Mouse (Mus musculus) lung, embryonic 15.5 days (tissue): ENCODE measurements around the gene Slc2a3. TPM values are rescaled to one million over a fixed set of nuclear protein-coding genes. Genes with fewer than 3 reads are reported as not detected.

Experiments
- ATAC-seq: fragments of 200-750 bp; cut with Nextera tagmentation; 2 replicates; pipeline ENCODE4 v1.8.0; 2017; ENCODE audit warnings: moderate number of reproducible peaks, borderline replicate concordance; ENCODE audit not compliant: low FRiP score, low TSS enrichment; ENCODE audit errors: extremely low read depth
- H3K27ac ChIP-seq: fragments of 300-500 bp; sonication (generic); 2 replicates; pipeline ENCODE4 v1.5.1; 2015; ENCODE audit warnings: moderate library complexity, mild to moderate bottlenecking, inconsistent platforms
- H3K27me3 ChIP-seq: fragments of 300-500 bp; sonication (generic); 2 replicates; pipeline ENCODE4 v1.6.1; 2015; ENCODE audit warnings: inconsistent platforms
- H3K36me3 ChIP-seq: fragments of 300-500 bp; sonication (generic); 2 replicates; pipeline ENCODE4 v1.6.1; 2015; ENCODE audit warnings: inconsistent platforms
- H3K4me1 ChIP-seq: fragments of 300-500 bp; sonication (generic); 2 replicates; pipeline ENCODE4 v1.6.1; 2015; ENCODE audit warnings: inconsistent platforms
- H3K4me2 ChIP-seq: fragments of 300-500 bp; sonication (generic); 2 replicates; pipeline ENCODE4 v1.6.1; 2015; ENCODE audit warnings: inconsistent platforms, mild to moderate bottlenecking, moderate library complexity
- H3K4me3 ChIP-seq: fragments of 300-500 bp; sonication (generic); 2 replicates; pipeline ENCODE4 v1.5.1; 2015; ENCODE audit warnings: mild to moderate bottlenecking, inconsistent platforms
- H3K9ac ChIP-seq: fragments of 300-500 bp; sonication (generic); 2 replicates; pipeline ENCODE4 v1.6.1; 2015; ENCODE audit warnings: inconsistent platforms
- H3K9me3 ChIP-seq: fragments of 300-500 bp; sonication (generic); 2 replicates; pipeline ENCODE4 v1.6.1; 2016; ENCODE audit warnings: inconsistent platforms
- WGBS: fragments of 180-500 bp; shearing (Covaris S2); methylation state at CpG from one replicate; pipeline ENCODE4 v1.1.7; 2015; 5-methylcytosine and 5-hydroxymethylcytosine counted together
- polyA plus RNA-seq: library from polyadenylated mRNA; unstranded; fragments of >200 nt; fragmentation: Nextera tagmentation; extraction: Ambion mirVana; gene quantifications from 2 replicates; pipeline ENCODE4 v1.2.1, GENCODE M21; 2015

Slc2a3 gene
- 7.4 and 8.1 TPM in 2 replicates for polyA plus RNA-seq

- peaks cover 4% of the 10 kb centered on the region; the same call in 1 of the 2 replicates for H3K27me3 ChIP-seq
- WGBS = under 1% methylated on average over 46 of the region's 46 CpGs
- no peaks in the 10 kb centered on the region for H3K36me3 ChIP-seq
- peak within 1 kb of the TSS; percentile 49; the same call in 1 of the 2 replicates for H3K27ac ChIP-seq
- peak; percentile 80; the same call in 1 of the 2 replicates for ATAC-seq
- peaks cover 19% of the 10 kb centered on the region for H3K4me1 ChIP-seq
- peak within 1 kb of the TSS; percentile 59 for H3K9ac ChIP-seq
- H3K9me3 ChIP-seq = no peaks in the 10 kb centered on the region
- peak within 1 kb of the TSS; percentile 54 for H3K4me3 ChIP-seq
- peak within 1 kb of the TSS; percentile 98 for H3K4me2 ChIP-seq
Measured at GRCm38 (mm10) chr6:122801301-122801800, at the start of gene Slc2a3. Gene Slc2a3, minus strand, starts transcription at chr6:122801640.

- H3K4me3 ChIP-seq = no peak overlapping the region
- no peak overlapping the region for H3K27ac ChIP-seq
- no peaks in the 10 kb centered on the region for H3K27me3 ChIP-seq
- no peaks in the 10 kb centered on the region for H3K4me1 ChIP-seq
- 56% methylated on average over 6 of the region's 6 CpGs for WGBS
- ATAC-seq = no peak
- no peak overlapping the region for H3K9ac ChIP-seq
- no peaks in the 10 kb centered on the region for H3K9me3 ChIP-seq
- peaks cover 40% of the 10 kb centered on the region for H3K36me3 ChIP-seq
- H3K4me2 ChIP-seq = no peak overlapping the region
Measured at GRCm38 (mm10) chr6:122843759-122844158, 42.3 kb upstream of the Slc2a3 start.

DNA sequence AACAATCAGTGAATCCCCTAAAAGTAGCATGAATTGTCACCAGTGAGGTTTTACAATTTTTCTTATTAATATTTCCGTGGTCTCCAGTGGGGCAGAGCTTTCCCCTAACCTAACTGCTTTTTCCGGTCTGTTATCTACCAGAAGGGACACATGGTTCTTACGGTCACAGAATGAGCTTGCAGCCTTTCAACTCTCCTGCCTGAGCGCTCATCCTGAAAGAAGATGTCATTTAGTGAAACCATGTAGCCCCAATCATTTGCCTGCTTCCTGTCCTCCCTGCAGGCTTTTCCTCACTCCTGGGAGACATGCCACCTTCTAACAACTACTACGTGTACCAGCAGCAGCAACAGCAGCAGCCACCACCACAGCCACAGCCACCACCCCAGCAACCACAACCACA, 36.1 kb upstream of the Slc2a3 start:
- Histone ChIP-seq H3K27me3 (no peaks in the 10 kb centered on the region), H3K4me1 (no peaks in the 10 kb centered on the region), H3K9ac (no peak overlapping the region), H3K36me3 (peaks cover 67% of the 10 kb centered on the region), H3K27ac (no peak overlapping the region), H3K9me3 (no peaks in the 10 kb centered on the region), H3K4me3 (no peak overlapping the region), H3K4me2 (no peak overlapping the region)
- WGBS = 97% methylated on average over 5 of the region's 5 CpGs
- no peak for ATAC-seq

- Histone ChIP-seq H3K9ac (no peak overlapping the region), H3K9me3 (no peaks in the 10 kb centered on the region), H3K27me3 (no peaks in the 10 kb centered on the region), H3K4me2 (no peak overlapping the region), H3K4me1 (no peaks in the 10 kb centered on the region), H3K27ac (no peak overlapping the region), H3K4me3 (no peak overlapping the region), H3K36me3 (peaks cover 71% of the 10 kb centered on the region)
- WGBS = 97% methylated on average over 3 of the region's 3 CpGs
- ATAC-seq = no peak
Measured at GRCm38 (mm10) chr6:122836974-122837373, 35.5 kb upstream of the Slc2a3 start.

- H3K27me3 ChIP-seq = no peaks in the 10 kb centered on the region
- H3K4me1 ChIP-seq = no peaks in the 10 kb centered on the region
- no peak overlapping the region for H3K4me3 ChIP-seq
- no peaks in the 10 kb centered on the region for H3K9me3 ChIP-seq
- no peak; the same call in 1 of the 2 replicates for ATAC-seq
- 70% methylated on average over 4 of the region's 4 CpGs for WGBS
- H3K4me2 ChIP-seq = no peak overlapping the region
- H3K36me3 ChIP-seq = peaks cover 52% of the 10 kb centered on the region
- no peak overlapping the region for H3K27ac ChIP-seq
- H3K9ac ChIP-seq = no peak overlapping the region
Measured at GRCm38 (mm10) chr6:122834365-122834764, 32.9 kb upstream of the Slc2a3 start.

DNA sequence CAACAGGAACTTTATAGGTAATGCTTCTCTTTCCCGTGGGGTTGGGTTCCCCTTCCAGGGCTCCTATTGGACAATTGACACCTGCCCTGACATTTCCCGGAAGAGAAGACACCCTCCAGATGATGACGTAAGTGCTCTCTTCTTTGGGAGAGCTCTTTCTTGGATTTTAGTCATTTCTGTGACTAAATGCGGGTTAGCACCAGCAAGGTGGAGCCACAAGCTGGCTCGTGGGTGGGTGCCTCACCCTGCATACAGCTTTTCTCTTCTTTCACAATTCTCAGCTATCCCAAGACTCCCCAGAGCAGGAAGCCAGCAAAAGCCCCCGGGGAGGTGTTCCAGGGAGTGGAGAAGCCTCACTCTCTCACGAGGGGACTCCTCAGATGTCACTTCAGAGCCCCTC, 31.4 kb upstream of the Slc2a3 start:
- no peaks in the 10 kb centered on the region for H3K9me3 ChIP-seq
- peaks cover 49% of the 10 kb centered on the region for H3K36me3 ChIP-seq
- 76% methylated on average over 7 of the region's 7 CpGs for WGBS

DNA sequence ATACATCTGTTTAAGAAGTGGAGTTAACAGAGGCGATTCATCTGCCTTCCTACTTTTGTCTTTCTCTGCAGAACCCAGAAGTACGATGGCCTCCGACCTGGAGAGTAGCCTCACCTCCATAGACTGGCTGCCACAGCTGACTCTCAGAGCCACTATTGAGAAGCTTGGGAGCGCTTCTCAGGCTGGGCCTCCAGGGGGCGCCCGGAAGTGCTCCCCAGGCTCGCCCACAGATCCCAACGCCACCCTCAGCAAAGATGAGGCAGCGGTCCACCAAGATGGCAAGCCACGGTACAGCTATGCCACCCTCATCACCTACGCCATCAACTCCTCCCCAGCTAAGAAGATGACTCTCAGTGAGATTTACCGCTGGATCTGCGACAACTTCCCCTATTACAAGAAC, 26.6 kb upstream of the Slc2a3 start:
- peaks cover 32% of the 10 kb centered on the region for H3K4me1 ChIP-seq
- H3K27ac ChIP-seq = no peak overlapping the region
- no peaks in the 10 kb centered on the region for H3K9me3 ChIP-seq
- peaks cover 18% of the 10 kb centered on the region for H3K36me3 ChIP-seq
- no peak overlapping the region for H3K9ac ChIP-seq
- no peaks in the 10 kb centered on the region for H3K27me3 ChIP-seq
- 48% methylated on average over 13 of the region's 13 CpGs for WGBS
- H3K4me2 ChIP-seq = no peak overlapping the region
- no peak for ATAC-seq
- H3K4me3 ChIP-seq = no peak overlapping the region

More for the DNA sequence above, 31.4 kb upstream of the Slc2a3 start:
- Histone ChIP-seq H3K4me2 (no peak overlapping the region), H3K9ac (no peak overlapping the region), H3K27me3 (no peaks in the 10 kb centered on the region), H3K4me3 (no peak overlapping the region), H3K4me1 (no peaks in the 10 kb centered on the region), H3K27ac (no peak overlapping the region)
- ATAC-seq = no peak

DNA sequence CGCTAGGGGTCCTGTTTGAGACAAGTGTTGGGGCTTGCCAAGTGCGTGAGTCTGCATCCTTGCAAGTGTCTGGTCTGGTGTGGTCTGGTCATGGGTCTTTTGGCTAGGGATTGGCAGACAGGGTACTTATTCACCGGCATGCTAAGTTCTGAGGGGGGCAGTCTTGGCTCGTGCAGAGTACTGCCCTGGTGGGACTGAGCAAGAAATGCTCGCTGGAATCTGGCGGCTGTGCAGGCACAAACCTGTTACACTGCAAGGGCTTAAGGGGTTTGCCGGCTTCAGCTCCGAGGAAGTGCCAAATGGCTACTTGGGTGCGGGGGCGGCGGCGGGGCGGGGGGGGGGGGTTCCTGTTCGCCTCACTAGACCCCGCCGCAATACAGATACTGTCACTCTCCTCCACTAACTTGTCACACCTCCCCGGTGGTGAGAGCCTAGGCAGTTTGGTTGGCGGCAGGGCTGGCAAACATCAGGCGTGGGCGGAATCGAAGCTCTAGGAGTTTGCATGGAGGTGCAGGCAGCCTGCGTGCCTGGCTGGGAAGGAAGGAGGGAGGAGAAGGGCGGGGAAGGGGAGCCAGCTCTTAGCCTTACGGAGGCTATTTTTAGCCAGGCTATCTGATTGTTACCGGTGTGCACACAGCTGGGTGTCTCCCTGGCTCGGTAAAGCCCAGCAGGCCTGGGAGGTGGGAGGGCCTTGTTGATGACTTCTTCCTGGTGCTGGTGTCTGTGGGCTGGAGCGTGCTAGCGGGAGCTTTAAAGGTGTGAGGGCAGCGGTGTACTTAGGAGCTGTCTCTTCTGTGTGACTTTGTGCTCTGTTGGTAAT, 24.7 kb upstream of the Slc2a3 start:
- Histone ChIP-seq H3K36me3 (peaks cover 15% of the 10 kb centered on the region), H3K9ac (peak overlapping the region; percentile 17; the same call in 1 of the 2 replicates), H3K4me2 (peak overlapping the region; percentile 58), H3K4me1 (peaks cover 44% of the 10 kb centered on the region), H3K9me3 (no peaks in the 10 kb centered on the region), H3K27me3 (no peaks in the 10 kb centered on the region), H3K27ac (peak overlapping the region; percentile 83), H3K4me3 (peak overlapping the region; percentile 38)
- 2% methylated on average over 28 of the region's 29 CpGs for WGBS
- ATAC-seq = peak; percentile 89

GRCm38 (mm10) chr6:122825166-122825565, 23.7 kb upstream of the Slc2a3 start:
- H3K4me1 ChIP-seq = peaks cover 52% of the 10 kb centered on the region
- no peaks in the 10 kb centered on the region for H3K9me3 ChIP-seq
- H3K27me3 ChIP-seq = no peaks in the 10 kb centered on the region
- ATAC-seq = no peak
- H3K4me2 ChIP-seq = 0 out of 2 replicates have a peak overlapping the region, but pooled peaks have one; percentile 9
- H3K9ac ChIP-seq = no peak overlapping the region
- 80% methylated on average over 9 of the region's 9 CpGs for WGBS
- H3K4me3 ChIP-seq = no peak overlapping the region
- H3K36me3 ChIP-seq = peaks cover 15% of the 10 kb centered on the region
- H3K27ac ChIP-seq = no peak overlapping the region

DNA sequence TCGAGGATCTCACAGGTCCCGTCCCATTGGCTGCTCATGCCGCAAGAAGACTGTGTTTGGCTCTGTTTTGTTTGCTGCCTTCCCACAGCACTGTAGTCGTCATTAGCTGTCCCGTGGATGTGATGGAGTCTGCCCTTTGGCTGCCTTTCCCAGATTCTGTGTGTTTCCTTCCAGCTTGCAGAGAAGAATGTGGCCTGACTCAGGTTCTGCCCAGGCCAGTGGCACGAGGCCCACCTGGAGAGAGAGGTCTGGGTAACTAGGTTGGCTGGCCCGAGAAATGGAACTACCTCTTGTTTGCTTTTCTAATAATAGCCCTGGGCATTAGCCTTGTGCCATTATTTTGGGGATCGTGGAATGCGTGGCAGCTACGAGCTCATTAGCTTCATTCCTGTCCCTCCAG, 22.6 kb upstream of the Slc2a3 start:
- 50% methylated on average over 10 of the region's 10 CpGs for WGBS
- no peak overlapping the region for H3K9ac ChIP-seq
- H3K4me1 ChIP-seq = peaks cover 52% of the 10 kb centered on the region
- peaks cover 8% of the 10 kb centered on the region for H3K36me3 ChIP-seq
- no peak for ATAC-seq
- H3K4me3 ChIP-seq = no peak overlapping the region
- no peak overlapping the region for H3K4me2 ChIP-seq
- 0 out of 2 replicates have a peak overlapping the region, but pooled peaks have one; percentile 24 for H3K27ac ChIP-seq
- no peaks in the 10 kb centered on the region for H3K9me3 ChIP-seq
- no peaks in the 10 kb centered on the region for H3K27me3 ChIP-seq

- no peak overlapping the region for H3K4me3 ChIP-seq
- no peak overlapping the region for H3K27ac ChIP-seq
- no peaks in the 10 kb centered on the region for H3K9me3 ChIP-seq
- WGBS = 67% methylated on average over 9 of the region's 9 CpGs
- H3K4me1 ChIP-seq = peaks cover 52% of the 10 kb centered on the region
- H3K9ac ChIP-seq = no peak overlapping the region
- H3K27me3 ChIP-seq = no peaks in the 10 kb centered on the region
- H3K36me3 ChIP-seq = no peaks in the 10 kb centered on the region
- peak overlapping the region; percentile 87; the same call in 1 of the 2 replicates for H3K4me2 ChIP-seq
- ATAC-seq = no peak
Measured at GRCm38 (mm10) chr6:122821822-122822221, 20.4 kb upstream of the Slc2a3 start.
